Mouse (Mus musculus): Measurements from ENCODE around the gene Trmt44. TPM values are rescaled to one million over a fixed set of nuclear protein-coding genes. Genes with fewer than 3 reads are reported as not detected.
A peak's percentile ranks its signal among the peaks of the same experiment; 100 is the strongest.

Gene Trmt44
- polyA plus RNA-seq, 1 experiment from 2014 or later, result 9.3 TPM

DNA sequence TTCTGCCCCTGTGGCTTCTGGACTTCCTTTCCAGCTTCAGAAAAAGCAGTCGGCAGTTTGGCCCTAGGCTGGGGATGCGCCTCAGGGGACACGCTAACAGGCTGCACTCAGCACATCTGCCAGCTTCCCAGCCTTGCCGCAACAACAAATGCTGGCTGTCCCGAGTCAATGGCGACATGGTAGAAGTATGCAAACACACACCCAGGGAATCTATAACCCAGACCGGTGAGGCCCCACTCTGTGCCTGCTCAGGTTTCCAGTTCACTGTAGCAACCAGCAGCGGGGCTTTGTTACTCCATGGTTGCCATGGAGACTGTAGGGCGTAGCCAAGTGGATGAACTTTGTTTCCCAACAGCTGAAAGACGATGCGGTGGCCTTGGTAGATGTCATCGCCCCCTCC lies 34.5 kb upstream of the Trmt44 start:
- Histone ChIP-seq H3K9me3 (ENCODE audit: control insufficient read depth, low read length) (no peaks in the 10 kb centered on the region), H3K27me3 (replicated peaks; ENCODE audit: control insufficient read depth, insufficient read depth, low read length) (no peaks in the 10 kb centered on the region), H3K4me1 (replicated peaks; ENCODE audit: control insufficient read depth, insufficient read depth, low read length) (peaks cover 7% of the 10 kb centered on the region; the same call in 1 of the 2 replicates), H3K9ac (replicated peaks; ENCODE audit: low read depth, low read length) (no peak overlapping the region), H3K36me3 (ENCODE audit: control insufficient read depth, insufficient read depth) (no peaks in the 10 kb centered on the region), H3K4me3 (replicated peaks; ENCODE audit: low read length) (no peak overlapping the region), H3K4me2 (ENCODE audit: low read length) (no peak overlapping the region), H3K27ac (ENCODE audit: low read length) (no peak overlapping the region)
- 6% methylated on average over 12 of the region's 12 CpGs for WGBS
- ATAC-seq, result no peak

DNA sequence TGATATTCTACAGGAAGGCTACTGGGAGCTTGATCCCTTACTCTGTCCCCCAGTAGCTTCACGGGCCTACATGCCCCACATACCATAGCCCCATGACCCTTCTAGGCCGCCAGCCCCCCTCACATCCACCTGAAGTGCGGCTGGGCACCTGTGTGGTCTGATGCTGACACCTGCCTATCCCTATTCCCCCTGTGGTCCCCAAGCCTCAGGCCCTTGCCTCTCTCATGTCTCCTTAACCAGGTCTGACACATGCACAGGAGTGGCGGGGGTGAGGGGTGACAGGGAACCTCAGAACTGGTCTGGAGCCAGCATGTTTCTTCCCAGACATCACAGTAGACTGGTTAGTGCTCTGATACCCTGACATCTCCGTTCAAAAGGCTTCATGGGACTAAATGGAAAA lies 33.7 kb upstream of the Trmt44 start:
- H3K27me3 ChIP-seq (replicated peaks; ENCODE audit: control insufficient read depth, insufficient read depth, low read length), result no peaks in the 10 kb centered on the region
- no peak overlapping the region for H3K9ac ChIP-seq (replicated peaks; ENCODE audit: low read depth, low read length)
- H3K27ac ChIP-seq (ENCODE audit: low read length), result no peak overlapping the region
- H3K9me3 ChIP-seq (ENCODE audit: control insufficient read depth, low read length), result no peaks in the 10 kb centered on the region
- no peak for ATAC-seq
- no peaks in the 10 kb centered on the region for H3K36me3 ChIP-seq (ENCODE audit: control insufficient read depth, insufficient read depth)
- no peak overlapping the region for H3K4me2 ChIP-seq (ENCODE audit: low read length)
- no peak overlapping the region for H3K4me3 ChIP-seq (replicated peaks; ENCODE audit: low read length)
- WGBS, result 87% methylated on average over 5 of the region's 5 CpGs
- peaks cover 7% of the 10 kb centered on the region; the same call in 1 of the 2 replicates for H3K4me1 ChIP-seq (replicated peaks; ENCODE audit: control insufficient read depth, insufficient read depth, low read length)

GRCm38 (mm10) chr5:35607784-35608183 lies 32.9 kb upstream of the Trmt44 start:
- ATAC-seq, result peak; percentile 43; the same call in 1 of the 2 replicates
- no peaks in the 10 kb centered on the region for H3K36me3 ChIP-seq (ENCODE audit: control insufficient read depth, insufficient read depth)
- H3K27me3 ChIP-seq (replicated peaks; ENCODE audit: control insufficient read depth, insufficient read depth, low read length), result no peaks in the 10 kb centered on the region
- no peak overlapping the region for H3K4me3 ChIP-seq (replicated peaks; ENCODE audit: low read length)
- H3K4me1 ChIP-seq (replicated peaks; ENCODE audit: control insufficient read depth, insufficient read depth, low read length), result peaks cover 7% of the 10 kb centered on the region; the same call in 1 of the 2 replicates
- H3K9me3 ChIP-seq (ENCODE audit: control insufficient read depth, low read length), result no peaks in the 10 kb centered on the region
- H3K27ac ChIP-seq (ENCODE audit: low read length), result no peak overlapping the region
- WGBS, result 69% methylated on average over 7 of the region's 7 CpGs
- no peak overlapping the region for H3K4me2 ChIP-seq (ENCODE audit: low read length)
- H3K9ac ChIP-seq (replicated peaks; ENCODE audit: low read depth, low read length), result no peak overlapping the region

GRCm38 (mm10) chr5:35606800-35607199 lies 31.9 kb upstream of the Trmt44 start:
- no peaks in the 10 kb centered on the region for H3K27me3 ChIP-seq (replicated peaks; ENCODE audit: control insufficient read depth, insufficient read depth, low read length)
- ATAC-seq, result no peak
- WGBS, result 88% methylated on average over 7 of the region's 7 CpGs
- H3K4me3 ChIP-seq (replicated peaks; ENCODE audit: low read length), result no peak overlapping the region
- H3K4me1 ChIP-seq (replicated peaks; ENCODE audit: control insufficient read depth, insufficient read depth, low read length), result peaks cover 7% of the 10 kb centered on the region; the same call in 1 of the 2 replicates
- no peak overlapping the region for H3K4me2 ChIP-seq (ENCODE audit: low read length)
- no peak overlapping the region for H3K27ac ChIP-seq (ENCODE audit: low read length)
- no peak overlapping the region for H3K9ac ChIP-seq (replicated peaks; ENCODE audit: low read depth, low read length)
- H3K9me3 ChIP-seq (ENCODE audit: control insufficient read depth, low read length), result no peaks in the 10 kb centered on the region
- peaks cover 6% of the 10 kb centered on the region; the same call in 1 of the 2 replicates for H3K36me3 ChIP-seq (ENCODE audit: control insufficient read depth, insufficient read depth)

DNA sequence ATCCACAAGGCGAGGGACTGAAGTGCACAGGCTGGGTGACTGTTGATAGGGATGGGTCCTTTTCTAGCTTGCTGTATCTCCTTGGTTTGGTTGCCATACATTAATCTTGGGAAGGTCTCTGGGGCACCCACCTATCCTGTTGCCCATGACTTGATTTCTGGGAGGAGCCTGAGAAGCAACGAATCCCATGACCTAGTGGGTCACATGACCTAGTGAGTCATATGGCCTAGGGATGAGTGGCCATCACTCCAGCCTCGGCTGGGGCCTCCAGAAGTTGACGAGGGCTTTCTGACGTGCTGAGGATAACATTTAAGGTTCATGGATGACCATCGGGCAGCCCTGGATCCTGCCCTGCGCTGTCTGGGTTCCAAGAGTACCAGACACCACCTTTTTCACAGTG lies 30.5 kb upstream of the Trmt44 start:
- Histone ChIP-seq H3K27me3 (replicated peaks; ENCODE audit: control insufficient read depth, insufficient read depth, low read length) (no peaks in the 10 kb centered on the region), H3K27ac (ENCODE audit: low read length) (no peak overlapping the region), H3K36me3 (ENCODE audit: control insufficient read depth, insufficient read depth) (peaks cover 16% of the 10 kb centered on the region), H3K9ac (replicated peaks; ENCODE audit: low read depth, low read length) (no peak overlapping the region), H3K4me1 (replicated peaks; ENCODE audit: control insufficient read depth, insufficient read depth, low read length) (peaks cover 7% of the 10 kb centered on the region; the same call in 1 of the 2 replicates), H3K9me3 (ENCODE audit: control insufficient read depth, low read length) (no peaks in the 10 kb centered on the region), H3K4me3 (replicated peaks; ENCODE audit: low read length) (no peak overlapping the region), H3K4me2 (ENCODE audit: low read length) (no peak overlapping the region)
- no peak for ATAC-seq
- WGBS, result 86% methylated on average over 7 of the region's 7 CpGs

DNA sequence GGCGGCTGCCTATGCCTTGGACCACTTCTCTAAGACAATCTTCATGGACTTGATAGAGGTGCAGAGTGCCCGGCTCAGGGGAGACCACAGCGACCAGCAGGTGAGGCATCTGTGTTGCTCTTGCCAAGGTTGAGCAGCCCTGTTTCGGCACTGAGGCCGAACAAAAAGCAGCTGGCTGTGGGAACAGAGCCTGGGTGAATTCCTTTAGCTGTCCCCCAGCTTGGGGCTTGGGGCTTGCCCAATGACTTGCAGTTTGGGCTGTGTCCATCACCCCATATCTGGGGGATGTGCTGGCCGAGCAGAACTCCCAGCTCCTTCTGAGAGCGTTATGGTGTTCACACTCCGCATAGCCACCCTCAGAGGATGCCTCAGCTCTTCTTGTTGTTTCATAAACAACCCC lies 26.7 kb upstream of the Trmt44 start:
- WGBS, result 91% methylated on average over 8 of the region's 8 CpGs
- no peak overlapping the region for H3K4me2 ChIP-seq (ENCODE audit: low read length)

DNA sequence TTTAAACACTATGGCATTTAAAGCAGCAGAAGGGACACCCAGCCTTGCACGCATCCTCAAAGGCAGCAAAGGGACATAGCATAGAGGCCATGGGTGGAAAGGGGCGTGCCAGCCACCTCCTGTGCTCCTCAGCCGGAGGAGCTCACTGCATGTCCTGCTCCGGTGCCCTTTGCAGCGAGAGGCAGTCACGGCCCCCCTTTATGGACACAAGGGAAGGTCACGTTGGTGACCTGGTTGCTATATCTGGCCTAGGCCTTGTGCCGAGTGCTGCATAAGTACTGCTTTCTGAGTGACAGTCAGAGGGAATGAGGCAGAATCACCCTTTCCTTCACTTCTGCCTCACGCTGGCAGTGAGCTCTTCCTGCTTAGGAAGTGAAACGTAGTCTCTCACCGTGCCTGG lies 25.4 kb upstream of the Trmt44 start:
- Histone ChIP-seq H3K27me3 (replicated peaks; ENCODE audit: control insufficient read depth, insufficient read depth, low read length) (no peaks in the 10 kb centered on the region), H3K9ac (replicated peaks; ENCODE audit: low read depth, low read length) (no peak overlapping the region), H3K4me3 (replicated peaks; ENCODE audit: low read length) (no peak overlapping the region), H3K4me1 (replicated peaks; ENCODE audit: control insufficient read depth, insufficient read depth, low read length) (no peaks in the 10 kb centered on the region), H3K4me2 (ENCODE audit: low read length) (no peak overlapping the region), H3K36me3 (ENCODE audit: control insufficient read depth, insufficient read depth) (peaks cover 26% of the 10 kb centered on the region), H3K9me3 (ENCODE audit: control insufficient read depth, low read length) (no peaks in the 10 kb centered on the region), H3K27ac (ENCODE audit: low read length) (no peak overlapping the region)
- WGBS, result 88% methylated on average over 11 of the region's 11 CpGs
- ATAC-seq, result no peak

More for the DNA sequence above, 26.7 kb upstream of the Trmt44 start:
- Histone ChIP-seq H3K36me3 (ENCODE audit: control insufficient read depth, insufficient read depth) (peaks cover 26% of the 10 kb centered on the region), H3K9ac (replicated peaks; ENCODE audit: low read depth, low read length) (no peak overlapping the region), H3K9me3 (ENCODE audit: control insufficient read depth, low read length) (no peaks in the 10 kb centered on the region), H3K4me1 (replicated peaks; ENCODE audit: control insufficient read depth, insufficient read depth, low read length) (no peaks in the 10 kb centered on the region), H3K4me3 (replicated peaks; ENCODE audit: low read length) (no peak overlapping the region), H3K27me3 (replicated peaks; ENCODE audit: control insufficient read depth, insufficient read depth, low read length) (no peaks in the 10 kb centered on the region), H3K27ac (ENCODE audit: low read length) (no peak overlapping the region)
- no peak for ATAC-seq

DNA sequence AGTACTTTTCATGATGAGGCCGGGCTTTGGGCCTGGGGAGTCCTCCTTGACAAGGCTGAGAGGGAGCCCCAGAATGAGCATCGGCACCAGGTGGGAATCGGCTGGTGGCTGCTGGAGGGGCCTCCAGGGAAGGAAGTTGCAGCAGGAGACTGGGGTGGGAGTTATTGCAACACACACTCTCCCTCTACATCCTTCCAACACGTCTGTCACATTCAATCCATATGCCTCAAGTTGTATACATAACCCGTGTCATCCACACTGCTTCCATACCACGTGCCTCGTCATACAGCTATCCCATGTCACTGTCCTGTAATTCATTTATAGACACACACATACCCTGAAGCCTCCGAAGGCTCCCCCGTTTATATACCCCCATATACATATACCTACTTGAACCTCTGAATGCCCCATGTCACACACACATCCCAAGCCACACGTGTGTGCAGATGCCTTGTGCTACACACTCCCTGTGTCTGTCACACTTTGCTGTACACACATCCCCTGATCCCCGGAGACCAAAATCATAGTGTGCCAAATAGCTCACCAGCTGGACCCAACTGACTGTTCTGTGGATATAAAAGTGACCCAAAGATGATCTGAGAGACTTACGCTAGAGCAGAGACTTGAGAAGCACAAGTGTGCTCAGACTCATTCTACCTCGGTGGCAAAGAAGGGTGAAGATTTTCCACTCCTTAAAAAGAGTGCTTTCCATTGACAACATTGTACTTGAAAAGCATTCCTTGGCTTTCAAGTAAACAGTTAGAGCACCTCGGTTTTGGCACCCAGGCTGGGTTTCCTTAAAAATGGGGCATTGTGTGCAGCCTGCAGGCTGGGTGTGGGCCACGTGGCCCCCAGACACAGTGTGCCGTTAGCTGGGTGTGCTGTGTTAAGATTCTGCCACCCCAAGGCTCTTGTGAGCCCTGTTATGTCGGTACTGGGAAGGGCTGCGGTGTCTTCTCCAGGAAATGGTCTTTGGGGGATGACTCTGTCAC lies 21.6 kb upstream of the Trmt44 start:
- no peak for ATAC-seq
- no peaks in the 10 kb centered on the region for H3K4me1 ChIP-seq (replicated peaks; ENCODE audit: control insufficient read depth, insufficient read depth, low read length)
- no peak overlapping the region for H3K4me3 ChIP-seq (replicated peaks; ENCODE audit: low read length)
- H3K4me2 ChIP-seq (ENCODE audit: low read length), result no peak overlapping the region
- 86% methylated on average over 18 of the region's 18 CpGs for WGBS
- peaks cover 28% of the 10 kb centered on the region for H3K36me3 ChIP-seq (ENCODE audit: control insufficient read depth, insufficient read depth)
- no peak overlapping the region for H3K27ac ChIP-seq (ENCODE audit: low read length)
- no peaks in the 10 kb centered on the region for H3K27me3 ChIP-seq (replicated peaks; ENCODE audit: control insufficient read depth, insufficient read depth, low read length)
- H3K9ac ChIP-seq (replicated peaks; ENCODE audit: low read depth, low read length), result no peak overlapping the region
- no peaks in the 10 kb centered on the region for H3K9me3 ChIP-seq (ENCODE audit: control insufficient read depth, low read length)

DNA sequence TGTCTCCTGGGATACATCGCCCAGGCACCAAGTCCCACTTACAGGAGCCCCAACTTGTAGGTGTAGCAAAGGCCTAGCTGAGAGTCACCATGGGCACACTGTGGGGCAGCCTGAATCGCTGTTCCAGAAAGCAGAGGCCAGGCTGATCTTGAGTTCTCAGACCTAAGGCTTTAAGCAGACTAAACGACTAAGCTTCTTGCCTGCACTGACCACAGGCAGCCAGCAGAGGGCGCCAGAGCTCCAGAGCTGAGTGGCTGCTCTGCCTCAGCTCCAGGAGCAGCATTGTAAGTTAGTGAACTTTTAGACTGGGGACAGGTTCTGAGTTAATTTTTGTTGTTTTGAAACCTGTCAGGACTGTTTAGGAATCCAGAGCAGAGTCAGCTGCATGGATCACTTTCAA lies 20.8 kb upstream of the Trmt44 start:
- no peaks in the 10 kb centered on the region for H3K4me1 ChIP-seq (replicated peaks; ENCODE audit: control insufficient read depth, insufficient read depth, low read length)
- H3K9ac ChIP-seq (replicated peaks; ENCODE audit: low read depth, low read length), result no peak overlapping the region
- peaks cover 3% of the 10 kb centered on the region; the same call in 1 of the 2 replicates for H3K9me3 ChIP-seq (ENCODE audit: control insufficient read depth, low read length)
- H3K27ac ChIP-seq (ENCODE audit: low read length), result no peak overlapping the region
- no peaks in the 10 kb centered on the region for H3K27me3 ChIP-seq (replicated peaks; ENCODE audit: control insufficient read depth, insufficient read depth, low read length)
- ATAC-seq, result 0 out of 2 replicates have a peak, but pooled peaks have one; percentile 47
- H3K4me2 ChIP-seq (ENCODE audit: low read length), result no peak overlapping the region
- H3K4me3 ChIP-seq (replicated peaks; ENCODE audit: low read length), result no peak overlapping the region
- H3K36me3 ChIP-seq (ENCODE audit: control insufficient read depth, insufficient read depth), result peaks cover 31% of the 10 kb centered on the region
- 23% methylated on average over 4 of the region's 4 CpGs for WGBS
